Mouse (Mus musculus): ENCODE results near the gene Pagr1a.

DNA sequence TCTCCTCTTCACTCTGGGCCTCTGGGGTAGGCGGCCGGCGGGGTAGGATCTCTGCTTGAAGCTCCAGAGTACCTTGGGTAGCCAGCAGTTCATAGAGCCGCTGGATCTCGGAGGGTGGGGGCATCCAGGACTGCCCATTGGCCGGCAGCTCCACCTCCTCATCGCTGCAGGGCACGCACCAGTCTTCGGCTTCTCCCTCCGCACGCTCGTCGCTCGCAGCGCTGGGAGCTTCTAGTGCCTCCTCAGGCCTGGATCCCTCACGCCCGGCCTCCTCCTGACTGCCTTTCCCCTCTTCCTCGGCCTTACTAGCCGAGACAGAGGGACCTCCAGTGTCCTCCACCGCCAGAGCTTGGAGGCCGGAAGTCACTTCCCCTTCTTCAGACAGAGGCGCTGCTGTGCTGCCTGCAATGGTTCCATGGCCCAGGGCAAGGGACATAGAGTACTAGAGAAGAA lies 640 bp downstream of the Pagr1a start:
- peak; percentile 81 for TF ChIP-seq POLR2A (IDR thresholded peaks at IDR 0.05; ENCODE audit: insufficient read length, low read depth)
- TF ChIP-seq MYOG (IDR thresholded peaks at IDR 0.05; ENCODE audit: control insufficient read depth in 1 of 3, insufficient read depth in 1 of 3, insufficient read length in 2 of 3, low read depth in 2 of 3) = no peak
- peak; percentile 88 for TF ChIP-seq POLR2AphosphoS2 (IDR thresholded peaks at IDR 0.05; ENCODE audit: insufficient read length, low read depth)
- no peak for TF ChIP-seq USF1 (IDR thresholded peaks at IDR 0.05; ENCODE audit: low read depth)
- TF ChIP-seq MAX (IDR thresholded peaks at IDR 0.05; ENCODE audit: low read depth) = no peak
- TF ChIP-seq TCF3 (IDR thresholded peaks at IDR 0.05; ENCODE audit: insufficient read length, low read depth) = no peak
- TF ChIP-seq TCF12 (IDR thresholded peaks at IDR 0.05; ENCODE audit: insufficient read depth, poor library complexity, severe bottlenecking) = no peak
- no peak for TF ChIP-seq CEBPB (IDR thresholded peaks at IDR 0.05; ENCODE audit: insufficient read depth, poor library complexity, severe bottlenecking)

Measured in myocyte (in vitro differentiated cells).